Mouse (Mus musculus) myocyte (in vitro differentiated cells): ENCODE measurements at regions not wholly inside any gene's neighbourhood (a gene's known extent, or its start where the extent isn't known, plus 50 kb on each side); places are given as distances from the start of the nearest gene placed in this dataset.

Experiments used
- CEBPB ChIP-seq: IDR thresholded peaks from 2 replicates; pipeline ENCODE4 v1.6.1; 2011; ENCODE audit warnings: mild to moderate bottlenecking, moderate library complexity; ENCODE audit not compliant: poor library complexity, insufficient read depth, severe bottlenecking
- E2F4 ChIP-seq: IDR thresholded peaks from one replicate; pipeline ENCODE4 v1.6.1; 2011; ENCODE audit warnings: mild to moderate bottlenecking, control low read depth, moderate library complexity; ENCODE audit not compliant: insufficient read depth
- MAX ChIP-seq: IDR thresholded peaks from one replicate; pipeline ENCODE4 v1.6.1; 2011; ENCODE audit warnings: low read depth, mild to moderate bottlenecking, control low read depth
- MYOD1 ChIP-seq, 3 experiments: IDR thresholded peaks; one replicate each; pipeline ENCODE4 v1.6.1; 2011; ENCODE audit warnings: control low read depth in 2 of 3, low read depth in 2 of 3, mild to moderate bottlenecking in 2 of 3, moderate library complexity in 1 of 3; ENCODE audit not compliant: insufficient read length in 2 of 3, control insufficient read depth in 1 of 3
- MYOG ChIP-seq, 3 experiments: IDR thresholded peaks; one replicate each; pipeline ENCODE4 v1.6.1; 2011; ENCODE audit warnings: control low read depth in 2 of 3, low read depth in 2 of 3, mild to moderate bottlenecking in 2 of 3; ENCODE audit not compliant: insufficient read length in 2 of 3, control insufficient read depth in 1 of 3, insufficient read depth in 1 of 3
- POLR2A ChIP-seq: IDR thresholded peaks from one replicate; pipeline ENCODE4 v1.6.1; 2011; ENCODE audit warnings: low read depth, mild to moderate bottlenecking, control low read depth, moderate library complexity; ENCODE audit not compliant: insufficient read length
- POLR2AphosphoS2 ChIP-seq: IDR thresholded peaks from one replicate; pipeline ENCODE4 v1.6.1; 2011; ENCODE audit warnings: low read depth, control low read depth; ENCODE audit not compliant: insufficient read length
- SRF ChIP-seq: IDR thresholded peaks from one replicate; pipeline ENCODE4 v1.6.1; 2011; ENCODE audit warnings: low read depth; ENCODE audit not compliant: control insufficient read depth, insufficient read length
- TCF12 ChIP-seq: IDR thresholded peaks from one replicate; pipeline ENCODE4 v1.6.1; 2011; ENCODE audit warnings: mild to moderate bottlenecking, control low read depth; ENCODE audit not compliant: poor library complexity, insufficient read depth, severe bottlenecking
- USF1 ChIP-seq: IDR thresholded peaks from one replicate; pipeline ENCODE4 v1.6.1; 2011; ENCODE audit warnings: low read depth, mild to moderate bottlenecking, control low read depth, moderate library complexity

- TF ChIP-seq CEBPB (no peak), E2F4 (no peak), POLR2A (no peak), MYOG (IDR thresholded peaks at IDR 0.05; ENCODE audit: control insufficient read depth in 1 of 3, insufficient read depth in 1 of 3, insufficient read length in 2 of 3, low read depth in 2 of 3) (no peak), MYOD1 (IDR thresholded peaks at IDR 0.05; ENCODE audit: control insufficient read depth in 1 of 3, insufficient read length in 2 of 3, low read depth in 2 of 3) (no peak), SRF (no peak), MAX (no peak), USF1 (no peak), POLR2AphosphoS2 (no peak), TCF12 (no peak)
These were observed 75.3 kb upstream of the Supt20 start for GRCm38 (mm10) chr3:54617298-54617697.
